Mouse (Mus musculus) brain, embryonic 14.5 days (tissue): ENCODE data around the gene Bcl11b.

ENCODE experiments used
- CTCF ChIP-seq: fragments of 200-500 bp; IDR thresholded peaks from 2 replicates; pipeline ENCODE4 v1.5.1; 2012; ENCODE audit warnings: inconsistent platforms, mild to moderate bottlenecking, moderate library complexity, borderline replicate concordance; ENCODE audit not compliant: insufficient read depth, insufficient read length; ENCODE audit errors: extremely low read depth
- POLR2A ChIP-seq: fragments of 200-500 bp; IDR thresholded peaks from 2 replicates; pipeline ENCODE4 v1.6.1; 2012; ENCODE audit warnings: mild to moderate bottlenecking, inconsistent platforms, borderline replicate concordance; ENCODE audit not compliant: poor library complexity, insufficient read depth, insufficient read length, severe bottlenecking; ENCODE audit errors: extremely low read depth

DNA sequence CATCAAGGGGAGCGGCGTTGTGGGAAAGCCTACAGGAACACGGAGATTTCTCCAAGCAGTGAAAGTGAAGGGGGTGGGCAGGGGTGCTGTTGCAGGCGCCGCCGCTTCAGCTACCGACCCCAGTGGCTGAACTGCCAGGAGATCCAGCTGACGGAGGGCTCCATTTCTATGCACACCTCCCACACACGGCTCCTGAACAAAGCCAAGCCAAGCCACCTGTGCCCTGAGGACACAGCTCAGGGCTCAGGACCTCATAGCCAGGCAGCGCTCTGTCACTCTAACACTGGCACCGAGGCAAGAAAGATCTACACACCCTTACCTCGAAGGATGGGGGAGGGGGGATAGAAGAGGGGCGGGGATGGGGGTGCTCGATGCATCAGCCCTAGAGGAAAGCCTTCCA lies 25.3 kb downstream of the Bcl11b start:
- TF ChIP-seq POLR2A (no peak), CTCF (no peak)
